Mouse (Mus musculus) midbrain, embryonic 15.5 days (tissue): Measurements from ENCODE around the gene Dap. TPM values are rescaled to one million over a fixed set of nuclear protein-coding genes. Genes with fewer than 3 reads are reported as not detected.

Experiments used
- ATAC-seq: fragments of 200-750 bp; cut with Nextera tagmentation; replicated peaks from 2 replicates; pipeline ENCODE4 v1.8.0; 2017; ENCODE audit warnings: moderate TSS enrichment
- H3K27ac ChIP-seq: fragments of 300-500 bp; sonication (generic); 2 replicates; pipeline ENCODE4 v1.5.1; 2015; ENCODE audit warnings: mild to moderate bottlenecking, inconsistent platforms
- H3K27me3 ChIP-seq: fragments of 300-500 bp; sonication (generic); replicated peaks from 2 replicates; pipeline ENCODE4 v1.6.1; 2015; ENCODE audit warnings: inconsistent platforms
- H3K36me3 ChIP-seq: fragments of 300-500 bp; sonication (generic); replicated peaks from 2 replicates; pipeline ENCODE4 v1.6.1; 2015; ENCODE audit warnings: inconsistent platforms
- H3K4me1 ChIP-seq: fragments of 300-500 bp; sonication (generic); 2 replicates; pipeline ENCODE4 v1.6.1; 2015; ENCODE audit warnings: inconsistent platforms
- H3K4me2 ChIP-seq: fragments of 300-500 bp; sonication (generic); 2 replicates; pipeline ENCODE4 v1.6.1; 2015; ENCODE audit warnings: inconsistent platforms, mild to moderate bottlenecking, moderate library complexity
- H3K4me3 ChIP-seq: fragments of 300-500 bp; sonication (generic); 2 replicates; pipeline ENCODE4 v1.5.1; 2015; ENCODE audit warnings: mild to moderate bottlenecking, inconsistent platforms
- H3K9ac ChIP-seq: fragments of 300-500 bp; sonication (generic); 2 replicates; pipeline ENCODE4 v1.6.1; 2015; ENCODE audit warnings: mild to moderate bottlenecking, inconsistent platforms
- H3K9me3 ChIP-seq: fragments of 300-500 bp; sonication (generic); 2 replicates; pipeline ENCODE4 v1.6.1; 2016; ENCODE audit warnings: inconsistent platforms
- WGBS: fragments of 180-500 bp; shearing (Covaris S2); methylation state at CpG from one replicate; pipeline ENCODE4 v1.1.7; 2015; ENCODE audit warnings: mixed read lengths; 5-methylcytosine and 5-hydroxymethylcytosine counted together
- polyA plus RNA-seq: library from polyadenylated mRNA; unstranded; fragments of >200 nt; fragmentation: Nextera tagmentation; extraction: Ambion mirVana; gene quantifications from 2 replicates; pipeline ENCODE4 v1.2.1, GENCODE M21; 2015

Dap gene
- polyA plus RNA-seq, 1 experiment from 2014 or later = 24.8 TPM

GRCm38 (mm10) chr15:31317056-31317805, 93.1 kb downstream of the Dap start:
- 89% methylated on average over 3 of the region's 3 CpGs for WGBS
- Histone ChIP-seq H3K9ac (no peak overlapping the region), H3K9me3 (no peaks in the 10 kb centered on the region), H3K27ac (no peak overlapping the region), H3K27me3 (no peaks in the 10 kb centered on the region), H3K4me3 (no peak overlapping the region), H3K4me1 (peaks cover 15% of the 10 kb centered on the region; the same call in 1 of the 2 replicates), H3K4me2 (no peak overlapping the region), H3K36me3 (no peaks in the 10 kb centered on the region)
- no peak for ATAC-seq

DNA sequence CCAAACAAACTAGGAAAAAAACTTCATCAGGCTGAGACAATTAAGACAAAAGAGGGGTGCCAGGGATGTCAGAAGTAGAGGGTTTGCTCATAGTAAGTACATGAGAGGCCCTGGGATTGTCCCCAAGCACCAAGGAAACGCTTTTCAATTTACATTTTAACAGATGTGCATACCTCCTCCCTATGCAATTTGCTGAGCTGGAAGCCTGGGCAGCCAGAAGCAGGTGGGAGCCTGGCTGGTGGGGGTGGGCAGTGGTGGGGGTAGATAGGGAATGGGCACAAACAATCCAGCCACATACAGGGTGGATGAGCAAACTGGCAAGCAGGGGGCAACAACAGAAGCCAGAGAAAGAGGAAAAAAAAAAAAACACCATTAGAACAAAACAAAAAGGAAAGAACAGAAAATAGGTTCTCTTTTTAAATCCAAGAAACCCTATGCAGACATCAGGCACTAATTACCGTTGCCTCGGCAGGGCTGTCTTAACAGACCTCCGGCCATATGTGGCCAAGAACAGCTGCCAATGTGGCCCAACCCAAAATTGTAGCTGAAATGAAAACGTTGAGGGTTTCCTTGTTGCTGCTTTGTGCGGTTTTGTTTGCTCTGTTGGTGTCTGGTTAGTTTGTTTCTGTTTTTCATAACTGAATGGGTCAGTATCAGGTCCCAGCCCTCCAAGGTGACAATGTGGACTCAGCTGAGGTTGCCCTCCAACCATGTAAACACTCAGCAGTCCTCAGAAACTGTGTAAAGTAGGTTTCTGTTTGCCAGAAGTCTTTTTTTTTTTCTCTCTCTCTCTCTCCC, 94.2 kb downstream of the Dap start:
- Histone ChIP-seq H3K27ac (no peak overlapping the region), H3K4me1 (peaks cover 15% of the 10 kb centered on the region; the same call in 1 of the 2 replicates), H3K9ac (no peak overlapping the region), H3K36me3 (no peaks in the 10 kb centered on the region), H3K27me3 (no peaks in the 10 kb centered on the region), H3K9me3 (no peaks in the 10 kb centered on the region), H3K4me2 (no peak overlapping the region), H3K4me3 (no peak overlapping the region)
- ATAC-seq = no peak
- WGBS = 43% methylated on average over 6 of the region's 6 CpGs

DNA sequence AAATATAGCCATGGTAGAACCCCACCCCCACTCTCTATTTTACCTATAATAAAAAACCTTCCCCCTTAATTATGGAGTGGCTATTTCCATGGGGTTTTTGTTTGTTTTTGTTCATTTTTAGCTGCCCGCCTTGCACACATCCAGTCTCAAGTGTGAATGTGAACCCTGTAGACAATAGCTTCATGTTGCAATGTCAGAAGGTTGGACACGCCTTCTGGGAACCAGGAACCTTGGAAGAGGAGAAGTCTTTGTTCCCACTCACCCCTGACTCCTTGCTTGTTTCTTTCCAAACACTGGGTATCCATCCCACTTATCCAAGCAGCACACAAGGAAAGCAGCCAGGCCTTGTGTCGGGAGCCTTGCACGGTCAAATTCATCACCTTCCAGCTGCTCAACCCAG, 94.9 kb downstream of the Dap start:
- H3K36me3 ChIP-seq = no peaks in the 10 kb centered on the region
- peaks cover 15% of the 10 kb centered on the region; the same call in 1 of the 2 replicates for H3K4me1 ChIP-seq
- no peaks in the 10 kb centered on the region for H3K27me3 ChIP-seq
- 67% methylated on average over 4 of the region's 4 CpGs for WGBS
- no peak for ATAC-seq
- H3K9ac ChIP-seq = no peak overlapping the region
- H3K4me3 ChIP-seq = no peak overlapping the region
- no peak overlapping the region for H3K27ac ChIP-seq
- H3K4me2 ChIP-seq = no peak overlapping the region
- H3K9me3 ChIP-seq = no peaks in the 10 kb centered on the region

DNA sequence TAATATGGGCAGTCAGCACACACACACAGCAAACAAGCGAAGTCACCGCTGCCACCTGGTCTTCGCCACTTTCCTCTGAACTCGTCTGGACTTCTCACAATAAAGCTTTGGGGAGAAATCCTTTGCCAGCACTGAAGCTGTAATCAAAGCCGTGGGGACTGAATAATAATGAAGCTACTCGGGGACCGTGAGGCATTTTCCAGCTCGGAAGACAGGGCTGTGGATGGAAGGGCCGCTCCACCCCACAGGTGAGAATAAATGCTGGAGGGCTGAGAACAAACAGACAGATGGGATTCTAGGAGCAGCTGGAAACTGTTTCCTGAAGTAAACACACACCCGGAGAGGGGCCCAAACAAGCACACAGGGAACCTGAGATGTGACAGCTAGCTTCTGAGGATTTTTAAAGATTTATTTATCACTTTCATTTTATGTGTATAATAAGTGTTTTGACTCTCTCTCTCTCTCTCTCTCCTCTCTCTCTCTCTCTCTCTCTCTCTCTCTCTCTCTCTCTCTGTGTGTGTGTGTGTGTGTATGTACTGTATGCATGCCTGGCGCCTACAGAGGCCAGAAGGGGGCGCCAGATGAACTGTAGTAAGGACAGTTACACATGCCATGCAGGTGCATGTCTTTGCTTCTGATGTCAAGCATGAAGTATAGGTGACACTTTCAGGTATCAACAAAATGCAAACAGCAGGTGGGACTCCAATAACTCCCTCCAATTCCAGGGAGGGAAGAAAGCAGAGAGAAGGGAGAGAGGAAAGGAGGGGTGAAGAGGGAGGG, 96.7 kb downstream of the Dap start:
- H3K4me3 ChIP-seq = no peak overlapping the region
- H3K27me3 ChIP-seq = no peaks in the 10 kb centered on the region
- peaks cover 14% of the 10 kb centered on the region; the same call in 1 of the 2 replicates for H3K4me1 ChIP-seq
- H3K9ac ChIP-seq = no peak overlapping the region
- H3K36me3 ChIP-seq = no peaks in the 10 kb centered on the region
- 44% methylated on average over 12 of the region's 12 CpGs for WGBS
- no peak overlapping the region for H3K27ac ChIP-seq
- ATAC-seq = no peak
- no peak overlapping the region for H3K4me2 ChIP-seq
- H3K9me3 ChIP-seq = no peaks in the 10 kb centered on the region

DNA sequence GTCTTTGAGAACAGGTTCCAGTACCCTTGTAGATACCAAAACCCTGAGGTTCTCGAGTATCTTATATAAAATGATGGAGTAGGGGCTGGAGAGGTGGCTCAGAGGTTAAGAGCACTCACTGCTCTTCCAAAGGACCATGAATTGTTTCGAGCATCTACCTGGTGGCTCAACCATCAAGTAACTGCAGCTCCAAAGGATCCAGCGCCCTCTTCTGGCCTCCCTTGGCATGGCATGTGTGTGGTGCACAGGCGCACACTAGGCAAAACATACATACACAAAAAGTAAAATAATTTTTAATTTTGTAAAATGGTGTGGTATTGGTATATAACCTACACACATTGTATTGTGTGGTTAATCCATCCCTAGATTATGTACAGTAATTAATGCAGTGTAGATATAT, 99.6 kb downstream of the Dap start:
- Histone ChIP-seq H3K9ac (no peak overlapping the region), H3K27me3 (no peaks in the 10 kb centered on the region), H3K36me3 (no peaks in the 10 kb centered on the region), H3K4me3 (no peak overlapping the region), H3K27ac (no peak overlapping the region), H3K9me3 (no peaks in the 10 kb centered on the region), H3K4me1 (peaks cover 5% of the 10 kb centered on the region; the same call in 1 of the 2 replicates), H3K4me2 (no peak overlapping the region)
- 80% methylated on average over 4 of the region's 4 CpGs for WGBS
- ATAC-seq = no peak

Other genes starting within 250 kb of the Dap start
- 0.65 and 1.1 TPM in 2 replicates for gene Ankrd33b, start 143.4 kb downstream of the Dap start, polyA plus RNA-seq
- 1.6 and 1.9 TPM in 2 replicates for gene Ropn1l, start 229.4 kb downstream of the Dap start, polyA plus RNA-seq